Mouse (Mus musculus): Measurements from ENCODE around the gene Sh3kbp1.

DNA sequence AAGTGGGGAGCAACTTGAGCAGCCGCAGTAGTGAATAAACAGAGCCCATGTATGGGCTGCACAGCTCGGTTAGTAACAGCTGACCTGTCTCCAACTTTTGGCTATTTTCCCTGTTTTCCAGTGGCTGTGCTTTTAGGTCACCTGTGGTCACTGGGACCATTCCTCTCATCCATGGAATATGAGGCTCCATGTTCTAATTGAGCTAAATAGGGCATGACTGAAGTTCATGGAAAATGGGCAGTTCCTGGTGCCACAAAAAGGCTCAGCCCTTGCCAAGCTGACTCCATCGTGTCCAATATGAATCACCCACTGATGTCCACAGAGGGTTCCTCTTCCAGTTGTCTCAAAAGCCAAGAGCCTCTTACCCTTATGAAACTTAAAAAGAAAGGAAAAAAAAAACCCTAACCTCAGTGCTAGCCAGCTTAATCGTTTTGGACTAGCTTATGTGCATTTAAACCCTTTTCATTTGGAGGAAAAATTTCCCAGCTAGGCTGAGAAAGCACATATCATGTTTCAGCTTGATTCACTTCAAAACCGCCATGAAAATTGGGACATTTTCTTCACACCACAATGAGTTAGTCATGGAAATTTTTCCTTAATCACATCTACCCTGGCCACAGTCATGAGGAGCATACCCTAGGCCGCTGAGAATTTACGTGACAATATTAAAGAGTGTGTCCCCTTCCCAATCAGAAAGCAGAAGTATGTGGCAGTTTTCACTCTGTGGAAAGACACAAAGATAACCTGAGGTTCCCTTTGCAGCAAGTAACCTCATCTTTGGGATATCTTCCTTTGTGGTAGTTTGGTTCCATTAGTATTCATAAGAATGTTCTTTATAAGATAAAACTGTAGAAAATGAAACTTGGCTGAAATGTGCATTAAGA, 326.7 kb downstream of the Sh3kbp1 start:
- TF ChIP-seq CTCF (IDR thresholded peaks at IDR 0.05; ENCODE audit: extremely low read depth, insufficient read depth, insufficient read length, insufficient replicate concordance) (no peak), POLR2A (IDR thresholded peaks at IDR 0.05; ENCODE audit: low read depth, low read length) (no peak)

Measured in spleen, adult 2 months (tissue).